Mouse (Mus musculus): ENCODE measurements around the gene Tmem258.

DNA sequence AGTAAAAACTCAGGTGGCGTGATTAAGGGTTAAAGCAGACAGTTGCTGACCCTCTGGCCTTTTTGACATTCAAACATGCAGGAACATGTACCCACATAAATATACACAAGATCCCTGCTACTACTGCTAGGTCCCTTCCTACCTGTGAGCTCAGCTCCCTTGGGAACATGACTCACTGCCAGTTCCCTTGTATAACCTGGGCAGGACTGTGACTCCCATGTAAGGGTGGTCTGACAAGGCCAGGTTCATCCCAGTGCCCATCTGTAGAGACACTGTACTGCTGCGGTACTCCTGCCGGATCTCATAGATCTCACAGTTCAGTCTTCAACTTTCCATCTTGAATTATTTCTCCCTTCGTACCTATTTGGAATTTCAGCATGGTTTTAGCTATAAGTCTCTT, 6.7 kb upstream of the Tmem258 start:
- TF ChIP-seq EP300 (optimal IDR thresholded peaks at IDR 0.05) (no peak), CTCF (IDR thresholded peaks at IDR 0.05; ENCODE audit: low read depth) (no peak)
